ENCODE assay signal across 18 mouse cellular contexts in the genomic region with DNA sequence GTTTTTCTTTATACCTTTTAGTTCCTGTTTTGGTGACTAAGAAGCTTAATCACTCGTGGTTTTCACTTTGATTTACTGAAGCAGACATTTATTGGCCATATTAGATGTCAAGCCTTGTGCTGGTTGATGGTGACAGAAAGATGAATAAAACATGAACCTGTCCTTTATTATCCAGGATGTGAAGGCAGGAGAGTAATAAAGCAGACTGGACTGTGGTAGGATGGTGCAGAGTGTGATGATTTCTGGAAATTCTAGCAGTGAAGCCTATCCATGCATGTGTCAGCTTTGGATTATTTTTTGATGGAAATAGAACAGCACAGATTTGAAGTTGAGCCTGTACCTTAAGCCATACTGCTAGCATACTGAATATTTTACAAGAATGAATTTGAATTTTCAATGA.
"Had no signal": no experiment of that assay in that cellular context is flagged by ENCODE, and none has a peak within 500 bp of the region (broad histone marks: within the 10 kb centered on the region; RNA-seq: fewer than 3 reads in every experiment).

No protein-coding gene starts in this region.

- H3K27ac ChIP-seq: layer of hippocampus, adult 2 months; limb, embryonic 12.5 days; liver, embryonic 13.5 days; lung, embryonic 15.5 days; macrophage had no signal

- ATAC-seq: inflammation-experienced regulatory T-cells, adult 6 months; liver, postnatal 0 days had no signal

- DNase-seq: kidney, adult 11 months; kidney, adult 9 months; kidney, postnatal 10 days; kidney, postnatal 4 days; liver; liver, embryonic 13.5 days; liver, postnatal 0 days; lung, postnatal 14 days; right cerebral cortex, postnatal 4 days; spleen, adult 18-20 months; thymus, adult 18-20 months; thymus, postnatal 14 days had no signal

- H3K4me2 ChIP-seq: limb, embryonic 12.5 days; liver, embryonic 13.5 days; lung, embryonic 15.5 days had no signal

- H3K36me3 ChIP-seq: limb, embryonic 12.5 days; liver, embryonic 13.5 days; lung, embryonic 15.5 days had no signal

- H3K27me3 ChIP-seq: limb, embryonic 12.5 days; liver, embryonic 13.5 days; lung, embryonic 15.5 days; megakaryocyte, embryonic 14.5 days had no signal

- H3K9ac ChIP-seq: limb, embryonic 12.5 days; liver, embryonic 13.5 days; liver, postnatal 0 days; lung, embryonic 15.5 days had no signal

- H3K9me3 ChIP-seq: limb, embryonic 12.5 days; liver, embryonic 13.5 days; lung, embryonic 15.5 days; megakaryocyte, embryonic 14.5 days had no signal

- H3K4me3 ChIP-seq: layer of hippocampus, adult 2 months; limb, embryonic 12.5 days; liver, embryonic 13.5 days; lung, embryonic 15.5 days; megakaryocyte, embryonic 14.5 days had no signal

- H3K4me1 ChIP-seq: limb, embryonic 12.5 days; liver, embryonic 13.5 days; megakaryocyte, embryonic 14.5 days had no signal
